Mouse (Mus musculus): ENCODE data around the gene Kif20b.

Gene Kif20b

GRCm38 (mm10) chr19:34920066-34920465 is 2.1 kb upstream of the Kif20b start:
- DNase-seq (ENCODE audit: low read depth, low spot score): no peak

GRCm38 (mm10) chr19:34920531-34920930 is 1.6 kb upstream of the Kif20b start:
- DNase-seq (ENCODE audit: low read depth, low spot score): no peak

- peak; percentile 52 for DNase-seq (ENCODE audit: low read depth, low spot score)
These were observed 909 bp upstream of the Kif20b start for GRCm38 (mm10) chr19:34921253-34921651.

GRCm38 (mm10) chr19:34922603-34922963 is 422 bp downstream of the Kif20b start:
- no peak for DNase-seq (ENCODE audit: low read depth, low spot score)

- DNase-seq (ENCODE audit: low read depth, low spot score): no peak
These were observed 25.0 kb downstream of the Kif20b start for GRCm38 (mm10) chr19:34947206-34947605.

GRCm38 (mm10) chr19:34953842-34954541 is 31.8 kb downstream of the Kif20b start:
- DNase-seq (ENCODE audit: low read depth, low spot score): peak; percentile 3

GRCm38 (mm10) chr19:34959369-34959768 is 37.2 kb downstream of the Kif20b start:
- peak; percentile 79 for DNase-seq (ENCODE audit: low read depth, low spot score)

- no peak for DNase-seq (ENCODE audit: low read depth, low spot score)
These were observed 62.6 kb downstream of the Kif20b start for GRCm38 (mm10) chr19:34984742-34985141.

GRCm38 (mm10) chr19:34990443-34990842 is 68.3 kb downstream of the Kif20b start:
- no peak for DNase-seq (ENCODE audit: low read depth, low spot score)

GRCm38 (mm10) chr19:34992969-34993527 is 70.9 kb downstream of the Kif20b start:
- peak; percentile 15 for DNase-seq (ENCODE audit: low read depth, low spot score)

- DNase-seq (ENCODE audit: low read depth, low spot score): no peak
These were observed 92.9 kb downstream of the Kif20b start for GRCm38 (mm10) chr19:35015058-35015457.

- no peak for DNase-seq (ENCODE audit: low read depth, low spot score)
These were observed 95.5 kb downstream of the Kif20b start for GRCm38 (mm10) chr19:35017474-35018208.

- DNase-seq (ENCODE audit: low read depth, low spot score): no peak
These were observed 96.0 kb downstream of the Kif20b start for GRCm38 (mm10) chr19:35018209-35018581.

Measured in CD4-positive, CD25-positive, alpha-beta regulatory T cell, adult 2 months (primary cell).